Mouse (Mus musculus) olfactory bulb, adult 2 months (tissue): ENCODE results near the gene Dip2c.

Experiments
- CTCF ChIP-seq: fragments of 200-500 bp; IDR thresholded peaks from 2 replicates; pipeline ENCODE4 v1.5.1; 2012; ENCODE audit warnings: low read depth, mild to moderate bottlenecking, low read length, moderate library complexity; ENCODE audit not compliant: insufficient read depth
- POLR2A ChIP-seq: fragments of 200-500 bp; IDR thresholded peaks from 2 replicates; pipeline ENCODE4 v1.6.1; 2012; ENCODE audit warnings: mild to moderate bottlenecking, low read depth, low read length, moderate library complexity; ENCODE audit not compliant: insufficient read depth

DNA sequence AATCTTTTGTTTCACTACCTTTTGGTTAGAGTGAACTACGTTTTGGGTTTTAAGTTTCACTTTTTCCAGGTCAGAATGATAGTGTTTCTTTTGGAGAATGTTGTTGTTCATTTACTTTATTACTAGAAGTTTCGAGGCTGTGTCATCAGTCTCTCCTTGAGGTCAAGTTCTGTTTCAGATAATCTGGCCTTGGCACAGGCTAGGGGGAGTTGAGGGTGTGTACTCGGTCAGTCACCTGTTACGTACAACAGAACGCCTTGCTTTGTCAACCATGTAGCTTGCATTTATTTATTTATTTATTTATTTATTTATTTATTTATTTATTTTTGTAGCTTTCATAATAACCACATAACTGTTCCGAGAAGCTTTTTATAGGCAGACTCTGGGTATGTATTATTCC lies 20.0 kb downstream of the Dip2c start:
- TF ChIP-seq POLR2A (no peak), CTCF (no peak)
